Mouse (Mus musculus) testis, adult 2 months (tissue): ENCODE measurements at regions not wholly inside any gene's neighbourhood (a gene's known extent, or its start where the extent isn't known, plus 50 kb on each side); places are given as distances from the start of the nearest gene placed in this dataset.

Experiments
- H3K27ac ChIP-seq: fragments of 200-500 bp; 2 replicates; pipeline ENCODE4 v1.5.1; 2012; ENCODE audit warnings: low read depth, low read length; ENCODE audit not compliant: control insufficient read depth, insufficient read depth
- H3K27me3 ChIP-seq: fragments of 200-500 bp; 2 replicates; pipeline ENCODE4 v1.6.1; 2012; ENCODE audit warnings: mild to moderate bottlenecking, low read length, moderate library complexity; ENCODE audit not compliant: control insufficient read depth, insufficient read depth
- H3K36me3 ChIP-seq: fragments of 200-500 bp; 2 replicates; pipeline ENCODE4 v1.6.1; 2012; ENCODE audit warnings: mild to moderate bottlenecking, low read length; ENCODE audit not compliant: control insufficient read depth, insufficient read depth
- H3K4me1 ChIP-seq: fragments of 200-500 bp; 2 replicates; pipeline ENCODE4 v1.6.1; 2012; ENCODE audit warnings: low read length; ENCODE audit not compliant: control insufficient read depth, insufficient read depth
- H3K4me3 ChIP-seq: fragments of 200-500 bp; 2 replicates; pipeline ENCODE4 v1.5.1; 2012; ENCODE audit warnings: low read depth, mild to moderate bottlenecking, low read length, moderate library complexity, mixed read lengths; ENCODE audit not compliant: control insufficient read depth
- CTCF ChIP-seq: fragments of 200-500 bp; IDR thresholded peaks from 2 replicates; pipeline ENCODE4 v1.5.1; 2012; ENCODE audit warnings: low read depth, mild to moderate bottlenecking, inconsistent platforms, low read length, moderate library complexity; ENCODE audit not compliant: control insufficient read depth, insufficient read depth, insufficient replicate concordance
- POLR2A ChIP-seq: fragments of 200-500 bp; IDR thresholded peaks from 2 replicates; pipeline ENCODE4 v1.6.1; 2012; ENCODE audit warnings: low read depth, mild to moderate bottlenecking, inconsistent platforms, low read length, moderate library complexity; ENCODE audit not compliant: control insufficient read depth

GRCm38 (mm10) chr1:181289385-181290035 is 62.9 kb upstream of the Cnih3 start:
- Histone ChIP-seq H3K36me3 (no peaks in the 10 kb centered on the region), H3K27me3 (no peaks in the 10 kb centered on the region), H3K4me1 (no peaks in the 10 kb centered on the region), H3K4me3 (no peak overlapping the region), H3K27ac (no peak overlapping the region)
- no peak for TF ChIP-seq POLR2A

- Histone ChIP-seq H3K27me3 (no peaks in the 10 kb centered on the region), H3K36me3 (no peaks in the 10 kb centered on the region), H3K4me3 (no peak overlapping the region), H3K27ac (no peak overlapping the region), H3K4me1 (no peaks in the 10 kb centered on the region)
- TF ChIP-seq CTCF (no peak), POLR2A (no peak)
Observed at GRCm38 (mm10) chr1:181291202-181291601, 61.2 kb upstream of the Cnih3 start.

- Histone ChIP-seq H3K27me3 (no peaks in the 10 kb centered on the region), H3K4me1 (no peaks in the 10 kb centered on the region), H3K4me3 (no peak overlapping the region), H3K27ac (no peak overlapping the region), H3K36me3 (no peaks in the 10 kb centered on the region)
- TF ChIP-seq POLR2A = no peak
- no peak for TF ChIP-seq CTCF
Observed at GRCm38 (mm10) chr1:181291966-181292365, 60.5 kb upstream of the Cnih3 start.

- Histone ChIP-seq H3K36me3 (no peaks in the 10 kb centered on the region), H3K27me3 (no peaks in the 10 kb centered on the region), H3K4me3 (no peak overlapping the region), H3K27ac (no peak overlapping the region), H3K4me1 (no peaks in the 10 kb centered on the region)
- TF ChIP-seq POLR2A (no peak), CTCF (no peak)
Observed at GRCm38 (mm10) chr1:181293079-181293865, 59.2 kb upstream of the Cnih3 start.

DNA sequence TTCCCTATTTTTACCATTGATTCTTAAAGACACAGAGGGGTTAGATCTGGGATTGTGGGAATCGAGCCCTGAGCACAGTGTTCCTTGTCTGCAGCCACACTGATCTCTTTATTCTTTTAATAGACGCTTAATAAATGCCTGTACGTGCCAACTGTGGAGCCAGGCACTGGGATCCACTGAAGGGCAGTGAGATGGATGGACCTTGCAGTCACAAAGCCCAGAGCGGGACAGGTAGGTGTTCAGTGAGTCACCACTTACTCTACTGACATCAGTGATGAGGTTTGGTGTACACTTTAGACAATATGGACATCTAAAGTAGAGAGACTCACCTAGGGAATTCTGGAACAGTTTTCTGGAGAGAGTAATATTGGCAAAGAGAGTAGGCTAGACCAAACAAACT is 56.8 kb upstream of the Cnih3 start:
- H3K27me3 ChIP-seq = no peaks in the 10 kb centered on the region
- no peak overlapping the region for H3K4me3 ChIP-seq
- no peaks in the 10 kb centered on the region for H3K4me1 ChIP-seq
- TF ChIP-seq CTCF (no peak), POLR2A (no peak)
- no peak overlapping the region for H3K27ac ChIP-seq
- no peaks in the 10 kb centered on the region for H3K36me3 ChIP-seq

DNA sequence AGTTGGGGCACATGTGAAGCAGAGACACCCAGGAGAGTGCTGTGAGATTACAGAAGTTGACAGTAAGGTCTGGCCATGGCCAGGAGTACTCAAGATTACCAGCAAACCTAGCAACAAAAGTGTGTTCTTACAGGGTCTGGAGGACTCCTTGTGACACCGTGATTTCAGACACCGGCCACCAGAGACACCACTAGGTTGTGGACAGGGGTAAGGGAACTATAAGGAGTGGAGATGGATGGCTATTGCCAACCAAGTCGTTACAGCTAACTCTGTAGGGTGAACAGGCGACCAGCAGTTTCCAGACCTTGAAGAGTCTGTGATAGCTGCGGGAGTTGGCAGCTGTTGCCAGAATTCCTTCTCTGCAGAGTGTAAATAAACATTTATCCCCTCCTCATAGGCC is 54.4 kb upstream of the Cnih3 start:
- Histone ChIP-seq H3K27me3 (no peaks in the 10 kb centered on the region), H3K4me3 (peak overlapping the region; percentile 41), H3K4me1 (no peaks in the 10 kb centered on the region), H3K36me3 (no peaks in the 10 kb centered on the region), H3K27ac (no peak overlapping the region)
- no peak for TF ChIP-seq CTCF
- TF ChIP-seq POLR2A = no peak

DNA sequence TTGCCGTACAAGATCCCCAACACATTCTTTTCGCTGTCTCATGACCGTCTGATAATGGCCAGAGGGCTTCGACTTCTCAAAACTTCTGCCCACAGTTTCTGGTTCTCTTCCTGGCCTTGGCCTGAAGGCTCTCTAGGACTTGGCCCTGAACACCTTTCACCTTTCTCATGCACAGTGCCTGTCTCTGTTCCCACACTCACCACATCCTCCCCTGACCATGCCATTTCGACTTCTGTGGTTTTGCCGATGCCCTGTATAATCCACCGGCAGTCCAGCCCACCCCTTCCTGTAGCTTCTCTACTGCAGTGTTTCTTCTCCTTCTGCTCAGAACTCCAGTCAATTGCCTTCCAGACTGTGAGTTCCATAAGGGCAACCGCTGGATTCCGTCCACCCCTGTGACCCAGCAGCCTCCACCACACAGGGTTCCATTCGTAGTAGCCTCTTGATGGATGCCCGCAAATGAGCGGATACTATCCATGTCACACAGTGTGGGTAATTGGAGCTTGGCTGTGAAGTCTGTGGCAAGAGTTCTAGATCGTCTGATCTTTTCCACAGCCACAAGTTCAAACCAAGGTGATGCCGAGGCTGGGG is 53.3 kb upstream of the Cnih3 start:
- Histone ChIP-seq H3K27me3 (no peaks in the 10 kb centered on the region), H3K4me1 (no peaks in the 10 kb centered on the region), H3K36me3 (no peaks in the 10 kb centered on the region), H3K4me3 (peak overlapping the region; percentile 41), H3K27ac (no peak overlapping the region)
- TF ChIP-seq CTCF (no peak), POLR2A (no peak)

DNA sequence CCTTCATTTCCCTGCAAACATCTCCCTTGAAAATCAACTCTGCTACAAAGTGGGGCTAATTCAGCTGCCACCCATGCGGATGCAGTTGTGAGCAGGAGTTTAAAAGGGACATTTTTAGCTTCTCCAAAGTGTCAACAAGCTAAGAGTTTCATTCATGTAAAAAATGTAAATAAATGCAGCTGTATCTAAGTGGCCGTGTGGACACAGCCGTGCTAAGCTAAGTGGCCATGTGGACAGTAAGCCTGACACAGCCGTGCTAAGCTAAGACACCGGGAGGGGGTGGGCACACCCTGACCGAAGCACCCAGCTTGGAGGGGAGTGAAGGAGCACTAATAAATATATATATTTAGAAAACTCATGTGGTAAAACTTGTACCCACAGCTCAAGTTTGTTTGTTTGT is 52.6 kb upstream of the Cnih3 start:
- Histone ChIP-seq H3K4me3 (no peak overlapping the region), H3K27ac (no peak overlapping the region), H3K27me3 (no peaks in the 10 kb centered on the region), H3K4me1 (no peaks in the 10 kb centered on the region), H3K36me3 (no peaks in the 10 kb centered on the region)
- TF ChIP-seq POLR2A (no peak), CTCF (no peak)
